Mouse (Mus musculus) hematopoietic stem cell, adult 5-6 weeks (primary cell): Measurements from ENCODE around the gene Ctsz. TPM values are rescaled to one million over a fixed set of nuclear protein-coding genes. Genes with fewer than 3 reads are reported as not detected.

Experiments used
- ATAC-seq, 2 experiments: fragments of 125-278 bp in 1 of 2; replicated peaks in 1 of 2; 2 replicates each; pipeline ENCODE4 v1.8.0; 2016 to 2017; ENCODE audit warnings: inconsistent platforms in 2 of 2, mild to moderate bottlenecking in 2 of 2, moderate number of reproducible peaks in 2 of 2, low read depth in 1 of 2, moderate TSS enrichment in 1 of 2; ENCODE audit not compliant: low FRiP score in 2 of 2, poor library complexity in 2 of 2, severe bottlenecking in 2 of 2, insufficient read depth in 1 of 2, low TSS enrichment in 1 of 2
- total RNA-seq: library from RNA; stranded (forward); fragments of 172-1452, 232-1000 nt; gene quantifications from 2 replicates; pipeline ENCODE4 v1.2.3, GENCODE M21; 2017

The Ctsz gene
- total RNA-seq, 1 experiment from 2014 or later, result 85.3 TPM

- ATAC-seq, result peak; percentile 96 to 98
Observed at GRCm38 (mm10) chr2:174415731-174416310, 23.0 kb downstream of the Ctsz start, which contains the start of gene Nelfcd. TSS of gene Nelfcd (plus strand) at chr2:174415804.

- no peak for ATAC-seq
Observed at GRCm38 (mm10) chr2:174415001-174415730, 23.7 kb downstream of the Ctsz start.

GRCm38 (mm10) chr2:174413127-174413526 lies 25.7 kb downstream of the Ctsz start:
- no peak for ATAC-seq

- ATAC-seq, result no peak
Observed at GRCm38 (mm10) chr2:174410222-174410621, 28.6 kb downstream of the Ctsz start.

- ATAC-seq, result no peak
Observed at GRCm38 (mm10) chr2:174400396-174400795, 38.4 kb downstream of the Ctsz start.

- no peak for ATAC-seq
Observed at GRCm38 (mm10) chr2:174397881-174398280, 41.0 kb downstream of the Ctsz start.

GRCm38 (mm10) chr2:174397065-174397464 lies 41.8 kb downstream of the Ctsz start:
- no peak for ATAC-seq

GRCm38 (mm10) chr2:174396643-174397042 lies 42.2 kb downstream of the Ctsz start:
- no peak for ATAC-seq

GRCm38 (mm10) chr2:174393383-174393782 lies 45.5 kb downstream of the Ctsz start:
- no peak for ATAC-seq

- ATAC-seq, result no peak
Observed at GRCm38 (mm10) chr2:174392554-174392953, 46.3 kb downstream of the Ctsz start.

- no peak for ATAC-seq
Observed at GRCm38 (mm10) chr2:174391936-174392335, 46.9 kb downstream of the Ctsz start.

- ATAC-seq, result no peak
Observed at GRCm38 (mm10) chr2:174381021-174381420, 57.8 kb downstream of the Ctsz start.

Other genes with a start within 250 kb of the Ctsz start
- 245 and 262 TPM in 2 replicates for gene Gnas, start 154.7 kb downstream of the Ctsz start, total RNA-seq
- gene Gm20721, start 92.3 kb downstream of the Ctsz start, total RNA-seq, result 6.4 and 9.1 TPM in 2 replicates
- 43.4 and 50.9 TPM in 2 replicates for gene Nelfcd, start 23.2 kb downstream of the Ctsz start, total RNA-seq
- 1.0 TPM in 1 of 2 replicates, not detected in the other for gene Tubb1, start 11.7 kb upstream of the Ctsz start, total RNA-seq
- gene Atp5e, start 25.1 kb upstream of the Ctsz start, total RNA-seq, result 153 and 381 TPM in 2 replicates
- 103 and 110 TPM in 2 replicates for gene Prelid3b, start 34.0 kb upstream of the Ctsz start, total RNA-seq
- gene Zfp831, start 204.5 kb upstream of the Ctsz start, total RNA-seq, result 12.4 and 15.1 TPM in 2 replicates